Mouse (Mus musculus): ENCODE results near the gene Gja1.
A peak's percentile ranks its signal among the peaks of the same experiment; 100 is the strongest.
"Not testable (repeated sequence)": the region's sequence is repeated elsewhere in the genome, so short reads cannot be mapped to it uniquely, and the experiment has no call there.

Gja1 gene

DNA sequence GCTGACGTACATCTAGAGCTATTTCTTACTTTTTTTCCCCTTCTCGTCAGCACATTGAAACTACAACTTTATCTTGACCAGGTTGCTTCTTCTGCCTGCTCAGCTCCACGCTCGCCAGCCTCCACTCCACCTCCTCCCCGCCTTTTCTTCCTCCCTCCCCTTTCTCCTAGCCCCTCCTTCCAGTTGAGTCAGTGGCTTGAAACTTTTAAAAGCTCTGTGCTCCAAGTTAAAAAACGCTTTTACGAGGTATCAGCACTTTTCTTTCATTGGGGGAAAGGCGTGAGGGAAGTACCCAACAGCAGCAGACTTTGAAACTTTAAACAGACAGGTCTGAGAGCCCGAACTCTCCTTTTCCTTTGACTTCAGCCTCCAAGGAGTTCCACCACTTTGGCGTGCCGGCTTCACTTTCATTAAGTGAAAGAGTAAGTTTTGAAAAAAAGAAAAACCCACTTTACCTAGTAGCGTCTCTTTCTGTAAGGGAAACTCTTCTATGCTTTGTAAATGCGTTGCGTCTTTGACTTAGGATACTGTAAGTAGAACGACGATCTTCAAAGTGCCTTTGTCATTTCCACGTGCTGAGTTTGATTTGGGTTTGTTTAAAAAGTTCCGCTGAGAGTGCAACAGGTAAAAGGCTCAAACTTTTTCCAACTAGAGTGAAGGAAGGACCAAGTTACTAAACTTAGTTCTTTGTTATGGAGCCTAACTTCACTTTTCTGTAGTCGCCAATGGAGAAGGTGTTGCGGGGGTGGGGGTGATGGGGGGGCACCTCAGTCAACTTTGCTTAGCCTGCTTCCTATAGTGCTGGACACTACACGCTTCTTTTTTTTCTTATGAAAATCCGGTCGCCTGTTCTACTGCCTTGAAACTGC, at the start of gene Gja1:
Gja1 (plus strand) TSS at position 234 of the 869 bp plus-strand sequence.
- peak; percentile 83 for DNase-seq (ENCODE audit: extremely low spot score)

DNA sequence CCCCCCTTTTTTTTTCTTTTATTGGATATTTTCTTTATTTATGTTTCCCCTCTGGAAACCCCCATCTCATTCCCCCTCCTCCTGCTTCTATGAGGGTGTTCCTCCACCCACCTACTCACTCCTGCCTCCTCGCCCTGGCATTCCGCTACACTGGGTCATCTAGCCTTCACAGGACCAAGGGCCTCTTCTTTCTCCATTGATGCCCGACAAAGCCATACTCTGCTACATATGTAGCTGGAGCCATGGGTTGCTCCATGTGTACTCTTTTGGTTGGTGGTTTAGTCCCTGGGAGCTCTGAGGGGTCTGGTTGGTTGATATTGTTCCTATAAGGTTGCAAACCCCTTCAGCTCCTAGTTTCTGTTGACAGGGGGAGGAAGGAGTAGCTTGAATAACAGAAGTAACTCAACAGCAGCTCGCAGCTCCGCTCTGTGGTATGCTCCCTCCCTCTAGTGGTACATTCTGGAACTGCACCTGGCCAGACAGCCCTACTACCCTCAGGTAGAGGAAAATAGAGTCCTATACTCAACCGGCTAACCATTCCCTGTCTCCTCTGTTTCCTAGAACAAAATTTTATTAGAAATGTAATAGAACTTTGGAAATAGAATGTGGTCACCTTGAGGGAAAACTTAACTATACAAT, 38.2 kb upstream of the Gja1 start:
- peak; percentile 74 for DNase-seq (ENCODE audit: extremely low spot score)

DNA sequence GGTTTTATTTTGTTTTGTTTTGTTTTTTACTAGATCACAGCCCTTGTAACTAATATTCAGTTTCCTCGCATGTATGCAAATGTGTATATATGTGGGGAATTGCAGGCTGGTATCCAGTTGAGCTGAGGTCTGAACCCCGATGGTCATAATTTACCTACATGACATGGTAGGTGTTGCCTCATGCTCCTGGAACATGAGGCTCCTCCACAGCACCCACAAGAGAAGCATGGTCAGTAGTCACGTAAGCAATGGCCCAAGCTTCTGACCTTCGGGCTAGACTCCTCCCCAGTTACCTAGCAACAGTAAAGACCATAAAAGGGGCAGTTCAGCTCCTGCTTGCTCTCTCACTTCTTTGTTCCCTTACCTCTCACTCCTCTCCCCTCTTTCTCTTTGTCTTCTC, 16.7 kb upstream of the Gja1 start:
- no peak for DNase-seq (ENCODE audit: extremely low spot score)

DNA sequence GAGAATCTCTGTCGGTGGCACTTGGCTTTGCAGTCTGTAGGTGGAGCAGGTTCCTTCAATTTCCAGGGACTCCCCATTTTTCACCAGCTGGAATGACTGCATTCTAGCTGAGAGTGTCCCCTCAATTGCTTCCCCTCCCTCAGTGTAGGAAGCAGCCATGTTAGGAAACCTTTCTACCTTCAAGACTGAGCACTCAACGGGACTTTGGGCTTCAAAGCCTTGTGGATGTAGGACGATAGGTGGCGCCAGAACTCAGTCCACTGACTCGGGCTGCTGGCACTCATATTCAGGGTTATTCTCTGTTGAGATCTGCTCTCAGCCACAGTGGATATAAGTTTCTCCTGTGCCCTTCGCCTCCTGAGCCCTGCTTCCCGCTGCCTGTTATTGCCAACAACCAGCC, 8.1 kb upstream of the Gja1 start:
- peak; percentile 71 for DNase-seq (ENCODE audit: extremely low spot score)

DNA sequence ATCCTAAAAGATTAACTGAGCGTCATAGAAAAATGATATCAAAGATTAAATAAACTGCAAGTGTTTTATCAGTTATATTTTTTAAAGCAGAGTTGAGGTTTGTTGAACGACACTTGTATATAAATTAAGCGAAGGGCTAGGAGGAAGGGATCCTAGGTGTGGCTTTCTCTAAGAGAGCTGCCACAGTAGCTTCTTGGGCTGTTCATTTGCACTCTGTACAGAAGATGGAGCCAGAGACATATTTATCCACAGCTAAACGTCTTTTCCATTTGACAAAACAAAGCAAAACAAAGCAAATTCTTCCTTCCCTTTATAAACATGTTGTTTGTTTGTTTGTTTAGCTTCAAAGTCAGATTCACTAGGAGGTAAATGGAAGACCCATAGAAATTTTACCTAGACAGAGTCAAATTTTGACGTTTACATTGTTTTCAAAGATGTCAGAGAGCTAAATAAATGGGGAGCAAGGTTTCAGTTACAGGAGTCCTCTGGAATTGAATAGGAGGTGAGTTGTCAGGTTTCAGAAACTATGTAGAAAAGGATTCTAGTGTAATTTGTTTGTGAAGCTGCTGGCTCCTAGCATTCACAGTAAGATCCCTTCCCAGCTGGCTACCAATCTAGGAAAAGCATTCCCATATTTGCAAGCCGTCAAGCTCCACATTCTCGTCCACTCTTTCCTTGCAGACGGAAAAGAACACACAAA, 4.0 kb upstream of the Gja1 start:
- peak; percentile 36 for DNase-seq (ENCODE audit: extremely low spot score)

DNA sequence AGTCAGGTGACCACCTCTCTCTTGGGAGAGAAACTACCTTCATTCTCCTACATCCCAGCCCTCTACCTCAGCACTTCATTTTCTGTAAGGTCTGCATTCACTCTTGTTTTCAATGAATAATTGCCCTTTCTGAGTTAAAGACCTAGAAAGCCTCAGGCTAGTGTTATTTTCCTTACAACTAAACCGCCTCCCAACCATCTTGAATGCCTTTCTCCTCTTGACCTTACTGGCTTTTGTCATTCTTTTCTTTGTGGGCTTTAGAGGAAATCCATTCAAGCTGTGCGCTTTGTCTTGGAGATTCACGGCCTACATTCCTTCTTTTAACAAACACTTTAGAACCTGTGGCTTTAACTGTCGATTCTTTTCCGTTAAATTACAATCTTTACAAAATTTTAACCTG, 3.0 kb upstream of the Gja1 start:
- peak; percentile 52 for DNase-seq (ENCODE audit: extremely low spot score)

DNA sequence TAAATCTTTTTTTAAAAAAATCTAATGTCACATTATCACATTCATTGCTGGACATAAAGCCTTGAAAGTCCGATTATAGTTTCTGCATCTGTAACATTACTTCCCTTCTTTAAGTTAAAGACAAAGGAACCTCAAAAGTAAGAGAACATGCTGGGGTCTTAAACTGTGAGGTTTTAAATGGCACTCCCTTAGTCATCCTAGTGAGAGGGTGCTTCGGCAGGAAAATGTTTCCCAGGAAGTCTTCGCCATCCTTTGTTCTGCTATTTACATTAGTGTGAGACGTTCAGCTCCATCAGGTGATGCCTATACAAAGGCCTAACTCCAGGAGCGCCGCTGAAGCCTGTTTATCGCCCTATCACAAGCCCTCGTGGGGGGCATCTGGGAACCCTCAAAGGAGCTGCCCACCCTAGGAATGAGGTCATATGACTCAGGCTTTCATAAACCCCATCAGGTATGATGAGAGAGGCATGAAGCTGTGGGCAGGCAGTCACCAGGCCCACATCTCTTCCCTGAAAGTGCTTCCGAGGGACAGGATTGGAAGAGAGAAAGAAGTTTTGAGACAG, 1.1 kb upstream of the Gja1 start:
- DNase-seq (ENCODE audit: extremely low spot score): peak; percentile 59

DNA sequence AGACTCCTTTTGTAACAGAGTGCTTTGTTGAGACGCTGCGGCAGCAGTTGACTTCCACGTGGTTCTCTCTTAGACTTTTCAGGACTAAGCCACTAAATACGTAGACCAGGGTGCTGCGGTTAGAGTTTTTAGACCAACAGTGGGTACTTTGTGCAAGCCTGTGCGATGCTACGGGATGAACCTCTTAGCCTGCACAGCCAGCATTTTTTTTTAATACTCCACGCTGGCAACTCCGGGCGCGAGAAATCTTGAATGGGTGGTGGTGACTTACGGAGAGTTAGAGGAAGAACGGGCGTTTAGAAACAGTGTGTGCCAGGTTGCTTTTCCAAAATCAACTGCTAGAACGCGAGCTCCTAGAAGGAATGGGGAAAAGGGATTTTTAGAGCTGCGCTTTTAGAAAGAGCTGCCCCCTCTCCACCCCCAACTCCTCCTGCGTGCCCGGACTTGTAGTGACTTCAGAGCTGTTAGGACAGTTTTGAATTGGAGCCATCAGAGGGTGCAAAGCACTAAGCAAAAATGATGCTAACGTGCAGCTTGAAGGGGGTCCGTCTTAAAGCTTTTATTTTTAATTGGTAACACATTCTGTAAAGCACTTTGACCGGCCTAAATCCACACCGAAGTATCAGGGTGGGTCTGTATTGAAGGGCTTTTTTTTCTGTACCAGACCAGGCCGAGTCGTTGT, 977 bp downstream of the Gja1 start:
- peak; percentile 63 for DNase-seq (ENCODE audit: extremely low spot score)

DNA sequence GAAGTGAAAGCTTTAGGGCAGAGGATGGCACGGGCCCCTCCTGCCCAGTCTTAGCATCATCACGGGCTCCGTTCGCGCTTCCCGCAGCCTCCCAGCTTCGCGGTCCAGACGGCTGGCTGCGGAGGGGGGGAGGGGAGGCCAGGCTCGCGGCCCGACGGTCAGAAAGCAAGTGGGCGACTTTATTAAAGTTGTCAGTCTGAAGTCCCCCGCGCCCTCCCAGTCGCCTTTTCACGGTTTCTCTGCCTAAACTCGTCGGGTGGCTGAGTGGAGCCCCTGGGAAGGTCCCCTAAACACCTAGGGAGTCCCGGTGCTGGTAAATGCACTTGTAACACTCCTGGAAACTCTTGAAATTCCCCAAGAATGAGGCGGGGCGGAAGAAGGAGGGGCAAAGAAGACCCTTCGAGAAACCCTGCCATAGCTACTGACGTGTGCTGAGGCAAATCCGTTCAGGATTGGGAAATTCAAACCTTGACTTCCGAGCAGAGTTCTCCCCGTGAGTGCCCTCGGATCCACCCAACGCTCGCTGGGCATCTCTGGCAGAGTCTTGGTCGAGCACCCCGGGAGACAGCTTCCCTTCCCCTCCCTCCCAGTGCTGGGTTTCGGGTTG, 1.6 kb downstream of the Gja1 start:
- peak; percentile 82 for DNase-seq (ENCODE audit: extremely low spot score)

DNA sequence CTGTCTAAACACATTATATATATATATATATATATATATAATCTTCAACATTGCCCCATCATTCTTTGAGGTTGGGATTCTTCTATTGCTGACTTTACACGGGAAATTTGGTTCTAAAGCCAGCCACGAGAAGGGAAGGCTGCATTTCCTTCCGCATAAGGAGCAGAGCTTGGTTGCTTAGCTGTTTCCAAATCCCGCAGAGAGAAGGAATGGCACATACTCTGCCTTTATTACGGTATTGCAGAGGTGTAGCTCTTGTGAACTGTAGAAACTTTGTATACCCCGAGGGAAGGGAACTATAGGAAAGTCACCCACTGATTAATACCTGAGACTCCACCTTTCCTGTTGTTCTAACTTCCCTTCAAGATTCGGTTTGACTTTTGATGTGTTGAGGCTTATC, 2.6 kb downstream of the Gja1 start:
- DNase-seq (ENCODE audit: extremely low spot score): no peak

DNA sequence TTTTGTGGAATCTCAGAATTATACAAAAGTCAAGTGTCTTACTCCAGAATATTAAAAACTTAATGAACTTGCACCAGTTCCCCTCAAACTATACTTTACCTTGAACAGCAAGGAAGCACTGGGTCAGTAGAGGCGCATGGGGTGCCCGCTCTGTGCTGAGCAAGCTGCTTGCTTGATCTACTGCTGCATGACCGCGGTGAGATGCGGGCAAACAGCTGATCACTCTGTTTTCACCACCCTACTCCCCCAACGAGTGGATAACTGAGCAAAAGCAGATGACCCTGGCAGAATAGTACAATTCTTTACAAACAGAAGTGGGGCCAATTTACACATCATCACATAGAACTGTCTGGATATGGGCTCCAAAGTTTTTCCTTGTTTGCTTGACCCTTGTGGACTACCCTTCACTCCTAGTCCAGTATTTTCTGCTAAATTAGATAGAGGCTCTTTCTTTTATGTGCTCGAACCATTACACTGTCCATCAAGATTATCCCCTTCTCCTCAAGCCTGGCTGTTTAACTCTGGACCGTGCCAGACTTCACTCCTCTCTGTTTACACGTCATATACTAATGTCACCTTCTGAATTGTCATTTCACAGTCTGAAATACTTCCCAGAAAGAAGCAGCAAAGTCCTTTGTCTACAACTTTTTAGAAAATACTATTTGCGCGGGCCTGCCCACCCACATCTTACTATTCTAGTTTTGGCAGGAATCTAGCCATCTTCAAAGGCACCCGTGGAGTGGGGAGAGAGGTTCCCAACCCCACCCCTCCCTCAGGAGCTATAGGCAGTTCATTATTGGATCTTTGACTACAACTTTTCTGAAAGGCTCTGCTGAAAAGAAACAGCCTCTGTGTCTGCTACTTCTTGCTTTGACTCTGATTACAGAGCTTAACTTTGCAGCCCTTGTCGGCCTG, 8.3 kb downstream of the Gja1 start:
- DNase-seq (ENCODE audit: extremely low spot score): no peak

DNA sequence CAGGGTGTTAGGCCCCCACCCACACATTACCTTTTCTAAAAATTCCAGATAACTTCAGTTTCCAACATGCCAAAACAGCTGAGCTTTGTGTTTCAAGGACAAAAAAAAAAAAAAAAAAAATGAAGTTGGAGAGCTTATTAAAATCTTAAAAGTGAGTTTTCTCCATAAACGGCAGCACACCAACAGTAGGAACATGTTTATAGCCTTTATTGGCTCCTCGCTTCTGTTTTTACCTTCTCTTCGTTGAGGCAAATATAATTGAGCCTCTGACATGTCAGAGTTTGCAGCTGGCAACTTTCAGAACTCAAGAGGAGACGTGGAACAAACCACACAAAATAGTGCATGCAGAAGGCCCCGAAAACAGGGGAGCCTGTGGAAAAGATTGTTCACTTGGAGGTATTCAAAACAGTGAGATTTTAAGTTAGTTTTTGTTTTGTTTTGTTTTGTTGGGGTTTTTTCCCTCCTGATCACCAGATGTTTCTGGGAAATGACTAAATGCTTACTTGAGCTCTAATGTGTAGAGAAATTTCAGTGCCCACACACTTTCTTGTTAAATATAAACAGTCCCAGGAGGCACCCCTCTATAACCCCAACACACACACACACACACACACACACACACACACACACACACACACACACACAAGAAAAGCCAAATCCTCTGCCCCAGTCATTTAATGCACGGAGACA, 16.1 kb downstream of the Gja1 start:
- DNase-seq (ENCODE audit: extremely low spot score): no peak

DNA sequence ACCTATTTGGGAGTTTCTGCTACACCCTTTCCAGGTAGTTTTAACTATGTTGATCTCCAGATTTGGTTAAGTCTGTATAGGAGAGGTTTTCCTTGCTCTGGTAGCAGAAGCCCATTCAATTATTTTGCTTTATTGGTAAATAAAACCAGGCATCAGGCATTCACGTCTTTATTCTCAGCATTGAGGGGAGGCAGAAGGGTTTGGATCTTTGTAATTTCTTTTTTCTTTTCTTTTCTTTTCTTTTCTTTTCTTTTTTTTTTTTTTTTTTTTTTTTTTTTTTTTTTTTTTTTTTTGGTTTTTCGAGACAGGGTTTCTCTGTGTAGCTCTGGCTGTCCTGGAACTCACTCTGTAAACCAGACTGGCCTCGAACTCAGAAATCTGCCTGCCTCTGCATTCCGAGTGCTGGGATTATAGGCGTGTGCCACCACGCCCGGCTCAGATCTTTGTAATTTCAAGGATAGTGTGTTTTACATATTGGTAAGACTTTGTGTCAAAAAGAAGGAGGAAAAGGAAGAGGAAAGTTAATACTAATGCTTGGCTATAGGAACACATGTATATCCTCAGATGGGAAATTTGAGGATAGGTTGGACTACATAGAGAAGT, 16.8 kb downstream of the Gja1 start:
- not testable (repeated sequence) for DNase-seq (ENCODE audit: extremely low spot score)

DNA sequence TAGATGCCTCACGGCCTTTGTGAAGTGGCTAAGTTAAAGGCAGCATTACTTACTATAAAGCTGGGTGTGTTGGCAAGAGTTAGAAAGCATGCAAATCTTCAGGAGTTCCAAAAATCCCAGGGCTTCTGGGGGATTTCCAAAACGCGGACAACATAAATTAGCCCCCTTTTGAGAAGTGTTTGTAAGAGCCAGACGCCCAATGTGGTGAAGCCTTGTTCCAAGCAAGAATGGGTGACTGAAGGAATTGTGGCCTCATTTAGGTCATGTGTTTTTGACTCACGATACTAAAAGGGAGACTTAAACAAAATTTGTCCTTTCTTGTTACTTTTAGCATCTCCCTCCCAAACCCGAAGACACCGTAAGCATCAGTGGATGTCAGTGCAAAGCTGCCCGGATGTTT, 20.7 kb downstream of the Gja1 start:
- no peak for DNase-seq (ENCODE audit: extremely low spot score)

DNA sequence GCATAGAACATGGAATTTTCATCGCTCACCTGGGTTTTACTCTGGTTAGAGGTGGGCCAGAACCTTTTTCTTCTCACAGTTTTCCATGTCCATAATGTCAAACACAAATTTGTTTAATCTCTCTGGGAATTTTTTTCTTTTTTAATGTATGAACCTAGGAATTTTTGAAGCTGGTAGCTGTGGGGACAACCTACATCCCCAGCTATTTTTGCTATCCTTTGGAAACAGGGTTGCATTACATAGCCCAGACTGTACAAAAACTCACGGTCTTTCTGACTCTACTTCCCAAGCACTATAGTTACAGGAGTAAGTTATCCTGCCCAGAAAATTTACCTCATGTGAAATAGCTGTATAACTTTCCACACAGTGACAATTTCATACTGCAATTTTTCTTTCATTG, 21.2 kb downstream of the Gja1 start:
- no peak for DNase-seq (ENCODE audit: extremely low spot score)

DNA sequence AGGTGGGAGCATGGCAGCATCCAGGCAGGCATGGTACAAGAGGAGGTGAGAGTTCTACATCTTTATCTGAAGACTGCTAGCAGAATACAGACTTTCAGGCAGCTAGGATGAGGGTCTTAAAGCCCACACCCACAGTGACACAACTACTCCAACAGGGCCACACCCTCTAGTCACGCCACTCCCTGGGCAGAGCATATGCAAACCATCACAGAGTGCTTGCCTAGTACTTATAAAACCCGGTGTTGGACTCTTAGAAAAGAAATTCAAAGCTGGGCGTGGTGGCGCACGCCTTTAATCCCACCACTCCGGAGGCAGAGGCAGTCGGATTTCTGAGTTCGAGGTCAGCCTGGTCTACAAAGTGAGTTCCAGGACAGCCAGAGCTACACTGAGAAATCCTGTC, 24.3 kb downstream of the Gja1 start:
- not testable (repeated sequence) for DNase-seq (ENCODE audit: extremely low spot score)

DNA sequence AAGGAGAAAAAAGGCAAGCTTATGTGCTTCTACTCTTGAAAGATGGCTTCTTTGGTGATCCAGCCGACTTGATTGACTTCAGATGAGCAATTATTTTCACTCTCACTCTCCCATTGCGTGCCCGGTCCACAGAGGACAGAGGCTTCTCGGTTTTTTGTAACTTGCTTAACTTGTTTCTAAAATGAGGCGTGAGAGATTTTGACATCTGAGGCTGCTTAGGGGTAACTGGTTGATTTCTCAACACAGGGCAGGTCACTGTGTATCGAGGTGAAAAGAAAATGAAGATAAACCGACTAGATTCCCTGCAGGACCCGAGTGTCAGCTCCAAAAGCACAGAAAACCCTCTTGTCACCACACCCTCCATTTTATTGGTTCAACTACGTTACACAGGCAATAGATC, 28.8 kb downstream of the Gja1 start:
- no peak for DNase-seq (ENCODE audit: extremely low spot score)

DNA sequence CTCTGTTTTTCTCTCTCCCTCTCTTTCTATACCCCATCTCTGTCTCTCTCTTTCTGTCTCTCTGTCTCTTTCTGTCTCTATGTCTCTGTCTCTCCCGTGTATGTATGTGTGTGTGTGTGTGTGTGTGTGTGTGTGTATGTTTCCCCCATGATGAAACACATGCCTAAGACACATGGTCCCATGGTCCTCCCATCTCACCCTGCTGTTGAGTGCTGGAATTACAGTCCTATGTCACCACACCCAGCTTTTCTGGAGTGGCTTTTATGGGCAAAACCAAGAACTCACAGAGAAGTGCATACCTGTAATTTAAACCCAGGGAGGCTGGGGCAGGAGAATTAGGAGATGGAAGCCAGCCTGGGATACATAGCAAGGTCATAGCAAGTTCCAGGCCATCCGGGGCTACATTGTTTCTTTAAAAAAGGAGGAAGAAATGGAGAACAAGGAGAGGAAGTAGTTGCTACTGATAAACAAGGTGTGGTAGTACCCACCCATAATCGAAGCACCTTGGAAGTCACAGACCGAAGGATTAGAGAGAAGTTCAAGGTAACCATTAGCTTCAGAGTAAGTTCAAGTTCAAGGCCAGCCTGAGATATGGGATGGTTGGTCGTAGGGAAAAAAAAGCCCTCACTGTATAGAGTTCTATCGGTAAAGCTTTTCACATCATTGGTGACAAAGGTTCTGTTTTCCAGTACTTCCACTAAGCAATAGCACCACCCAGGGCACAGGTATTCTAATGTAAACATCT, 29.4 kb downstream of the Gja1 start:
- no peak for DNase-seq (ENCODE audit: extremely low spot score)

Measured in embryo, embryonic 9.5 days (tissue).